Mouse (Mus musculus): ENCODE measurements at regions not wholly inside any gene's neighbourhood (a gene's known extent, or its start where the extent isn't known, plus 50 kb on each side); places are given as distances from the start of the nearest gene placed in this dataset.

DNA sequence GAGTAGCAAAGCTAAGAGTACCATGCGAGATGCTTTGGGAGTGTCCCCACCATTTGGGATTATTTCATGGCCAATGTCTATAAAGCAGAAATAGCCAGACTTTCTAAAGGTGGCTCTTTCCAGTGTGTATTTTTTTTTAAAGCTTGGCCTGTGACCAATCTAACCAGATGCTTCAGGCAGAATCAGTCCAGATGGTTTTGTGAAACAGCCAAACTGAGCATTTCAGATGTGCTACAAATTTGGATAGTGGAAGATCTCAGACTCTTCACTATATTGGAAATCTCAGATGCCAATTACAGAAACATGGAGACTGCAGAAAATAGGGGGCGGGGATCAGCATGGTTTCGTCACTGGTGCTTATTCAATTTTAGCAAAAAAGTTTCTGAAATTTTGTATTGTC, 213.6 kb upstream of the Nmur2 start:
- TF ChIP-seq CTCF (IDR thresholded peaks at IDR 0.05; ENCODE audit: control insufficient read depth, insufficient read depth, insufficient replicate concordance, low read depth, low read length) (no peak), POLR2A (IDR thresholded peaks at IDR 0.05; ENCODE audit: control insufficient read depth, low read depth, low read length) (no peak)
- H3K36me3 ChIP-seq (ENCODE audit: control insufficient read depth, insufficient read depth, low read length): no peaks in the 10 kb centered on the region
- H3K27ac ChIP-seq (ENCODE audit: control insufficient read depth, insufficient read depth, low read depth, low read length): no peak overlapping the region
- no peaks in the 10 kb centered on the region for H3K27me3 ChIP-seq (ENCODE audit: control insufficient read depth, insufficient read depth, low read length)
- no peaks in the 10 kb centered on the region for H3K4me1 ChIP-seq (ENCODE audit: control insufficient read depth, insufficient read depth, low read length)
- H3K4me3 ChIP-seq (ENCODE audit: control insufficient read depth, low read depth, low read length): no peak overlapping the region

DNA sequence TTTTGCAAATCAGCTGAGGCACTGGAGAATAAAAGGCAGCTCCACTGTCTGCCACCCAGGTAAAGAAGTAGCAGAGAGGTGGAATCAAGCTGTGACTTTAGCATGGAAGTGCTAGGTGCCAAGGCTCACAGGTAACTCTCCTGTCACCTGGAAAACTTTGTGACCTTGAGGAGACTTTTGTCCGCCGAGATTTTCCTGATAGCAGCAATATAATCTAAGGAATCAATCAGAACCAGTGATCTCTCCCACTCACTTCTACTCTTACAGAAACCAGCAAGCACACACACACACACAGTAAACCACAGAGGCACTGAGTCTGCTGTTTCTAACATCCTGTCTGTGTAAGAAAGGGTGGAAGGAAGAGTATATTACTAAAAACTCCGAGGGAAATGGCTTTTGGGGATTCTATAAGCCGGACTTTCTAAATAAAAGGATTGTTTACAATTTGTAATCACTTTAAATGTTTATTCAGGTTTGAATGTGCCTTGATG, 206.6 kb upstream of the Nmur2 start:
- no peak for TF ChIP-seq POLR2A (IDR thresholded peaks at IDR 0.05; ENCODE audit: control insufficient read depth, low read depth, low read length)
- TF ChIP-seq CTCF (IDR thresholded peaks at IDR 0.05; ENCODE audit: control insufficient read depth, insufficient read depth, insufficient replicate concordance, low read depth, low read length): no peak
- Histone ChIP-seq H3K27ac (ENCODE audit: control insufficient read depth, insufficient read depth, low read depth, low read length) (no peak overlapping the region), H3K27me3 (ENCODE audit: control insufficient read depth, insufficient read depth, low read length) (no peaks in the 10 kb centered on the region), H3K4me1 (ENCODE audit: control insufficient read depth, insufficient read depth, low read length) (peaks cover 3% of the 10 kb centered on the region), H3K4me3 (ENCODE audit: control insufficient read depth, low read depth, low read length) (no peak overlapping the region), H3K36me3 (ENCODE audit: control insufficient read depth, insufficient read depth, low read length) (no peaks in the 10 kb centered on the region)

DNA sequence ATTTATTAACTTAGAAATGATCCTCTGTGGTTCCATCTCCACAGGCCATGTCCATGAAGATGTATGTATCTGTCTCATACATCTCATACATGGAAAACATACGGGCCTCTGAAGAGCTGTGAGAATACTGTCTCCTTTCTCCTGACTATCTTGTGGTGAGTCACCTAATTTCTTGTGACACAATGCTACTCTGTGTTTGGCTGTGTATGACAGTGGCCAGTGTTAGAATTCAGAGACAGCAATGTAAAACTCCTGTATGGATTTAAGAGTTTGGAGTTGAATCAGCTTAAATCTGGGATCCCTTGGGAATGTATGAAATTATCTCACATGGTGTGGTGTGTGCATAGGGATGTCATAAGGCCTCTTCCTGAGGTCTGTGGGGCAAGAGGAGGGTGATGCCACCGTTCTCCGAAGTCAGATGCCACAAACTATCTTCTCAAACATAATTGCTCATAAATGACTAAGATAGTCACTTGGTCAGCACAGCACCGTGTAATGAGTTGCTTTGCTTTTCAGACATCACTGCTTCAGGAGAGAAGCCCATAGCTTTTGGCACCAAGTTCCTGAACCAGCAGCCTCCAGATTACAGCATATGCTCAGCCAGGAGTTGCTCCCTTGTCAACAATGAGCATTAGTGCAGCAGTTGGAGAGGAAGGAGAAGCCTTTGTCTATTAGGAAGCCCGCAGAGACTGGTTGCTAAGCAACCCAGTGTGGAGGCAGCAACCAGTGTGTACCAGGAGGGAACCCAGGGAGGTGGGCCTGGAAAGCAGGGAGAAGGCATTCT, 205.9 kb upstream of the Nmur2 start:
- no peak for TF ChIP-seq CTCF (IDR thresholded peaks at IDR 0.05; ENCODE audit: control insufficient read depth, insufficient read depth, insufficient replicate concordance, low read depth, low read length)
- no peak for TF ChIP-seq POLR2A (IDR thresholded peaks at IDR 0.05; ENCODE audit: control insufficient read depth, low read depth, low read length)
- Histone ChIP-seq H3K4me1 (ENCODE audit: control insufficient read depth, insufficient read depth, low read length) (peaks cover 3% of the 10 kb centered on the region), H3K4me3 (ENCODE audit: control insufficient read depth, low read depth, low read length) (no peak overlapping the region), H3K27me3 (ENCODE audit: control insufficient read depth, insufficient read depth, low read length) (no peaks in the 10 kb centered on the region), H3K27ac (ENCODE audit: control insufficient read depth, insufficient read depth, low read depth, low read length) (no peak overlapping the region), H3K36me3 (ENCODE audit: control insufficient read depth, insufficient read depth, low read length) (no peaks in the 10 kb centered on the region)

DNA sequence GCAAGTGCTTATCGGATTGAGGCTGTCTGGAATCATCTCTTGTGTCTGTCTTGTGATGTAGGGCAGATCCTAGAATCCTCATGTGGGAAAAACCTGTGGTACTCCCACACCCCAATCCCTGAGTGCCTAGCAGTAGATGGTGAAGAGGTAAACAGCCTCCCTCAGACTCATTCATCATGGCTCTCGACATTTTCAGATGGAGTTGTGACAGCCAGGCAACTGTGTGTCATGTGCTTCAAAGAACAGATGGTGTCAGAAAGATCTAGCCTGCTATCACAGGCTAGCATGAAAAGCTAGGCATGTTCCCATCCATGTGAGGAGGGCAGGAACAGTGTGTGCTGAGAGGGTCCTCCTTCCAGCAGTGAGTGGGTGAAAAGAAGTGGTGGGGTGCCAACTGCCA, 204.1 kb upstream of the Nmur2 start:
- Histone ChIP-seq H3K27me3 (ENCODE audit: control insufficient read depth, insufficient read depth, low read length) (no peaks in the 10 kb centered on the region), H3K36me3 (ENCODE audit: control insufficient read depth, insufficient read depth, low read length) (no peaks in the 10 kb centered on the region), H3K4me1 (ENCODE audit: control insufficient read depth, insufficient read depth, low read length) (peaks cover 3% of the 10 kb centered on the region), H3K27ac (ENCODE audit: control insufficient read depth, insufficient read depth, low read depth, low read length) (no peak overlapping the region), H3K4me3 (ENCODE audit: control insufficient read depth, low read depth, low read length) (no peak overlapping the region)
- TF ChIP-seq POLR2A (IDR thresholded peaks at IDR 0.05; ENCODE audit: control insufficient read depth, low read depth, low read length) (no peak), CTCF (IDR thresholded peaks at IDR 0.05; ENCODE audit: control insufficient read depth, insufficient read depth, insufficient replicate concordance, low read depth, low read length) (no peak)

DNA sequence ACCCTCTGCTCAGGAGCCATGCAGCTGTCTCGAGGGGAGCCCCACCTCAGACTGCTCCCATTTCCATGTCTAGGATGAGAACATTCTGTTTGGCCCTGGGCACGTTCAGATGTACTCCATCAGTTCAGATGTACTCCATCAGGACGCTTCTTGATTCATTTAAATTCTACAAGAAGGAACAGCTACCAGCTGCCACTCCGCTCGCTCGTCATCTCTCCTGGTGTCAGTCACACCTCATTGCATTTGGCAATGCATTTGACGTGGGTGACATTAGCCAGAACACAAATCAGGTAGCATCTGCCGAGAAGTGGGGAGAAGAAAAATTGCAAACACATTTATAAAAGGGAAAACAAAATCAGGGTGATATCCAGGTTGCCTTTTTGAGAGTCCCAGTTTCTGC, 202.6 kb upstream of the Nmur2 start:
- no peaks in the 10 kb centered on the region for H3K27me3 ChIP-seq (ENCODE audit: control insufficient read depth, insufficient read depth, low read length)
- TF ChIP-seq POLR2A (IDR thresholded peaks at IDR 0.05; ENCODE audit: control insufficient read depth, low read depth, low read length): no peak
- no peak for TF ChIP-seq CTCF (IDR thresholded peaks at IDR 0.05; ENCODE audit: control insufficient read depth, insufficient read depth, insufficient replicate concordance, low read depth, low read length)
- H3K4me3 ChIP-seq (ENCODE audit: control insufficient read depth, low read depth, low read length): no peak overlapping the region
- H3K27ac ChIP-seq (ENCODE audit: control insufficient read depth, insufficient read depth, low read depth, low read length): no peak overlapping the region
- peaks cover 3% of the 10 kb centered on the region for H3K4me1 ChIP-seq (ENCODE audit: control insufficient read depth, insufficient read depth, low read length)
- no peaks in the 10 kb centered on the region for H3K36me3 ChIP-seq (ENCODE audit: control insufficient read depth, insufficient read depth, low read length)

DNA sequence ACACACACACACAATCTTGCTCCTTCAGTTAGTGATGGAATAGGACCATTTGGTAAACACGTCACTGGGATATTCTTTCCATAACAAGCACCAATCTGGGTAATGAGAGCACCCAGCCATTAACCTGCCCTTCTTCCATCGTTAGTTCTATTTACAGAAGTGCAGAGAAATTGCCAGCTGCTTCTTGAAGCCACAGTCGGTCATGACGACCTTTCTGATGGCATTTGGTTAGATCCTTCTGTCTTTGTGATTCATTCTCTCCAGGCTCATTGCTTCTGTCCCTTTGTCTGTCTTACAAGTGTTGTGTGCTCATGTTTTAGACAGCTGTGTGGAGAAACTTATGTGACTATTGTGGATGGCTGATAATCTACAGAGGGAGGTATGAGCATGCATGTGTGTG, 197.9 kb upstream of the Nmur2 start:
- Histone ChIP-seq H3K4me1 (ENCODE audit: control insufficient read depth, insufficient read depth, low read length) (no peaks in the 10 kb centered on the region), H3K4me3 (ENCODE audit: control insufficient read depth, low read depth, low read length) (no peak overlapping the region)
- TF ChIP-seq CTCF (IDR thresholded peaks at IDR 0.05; ENCODE audit: control insufficient read depth, insufficient read depth, insufficient replicate concordance, low read depth, low read length): no peak
- TF ChIP-seq POLR2A (IDR thresholded peaks at IDR 0.05; ENCODE audit: control insufficient read depth, low read depth, low read length): no peak

DNA sequence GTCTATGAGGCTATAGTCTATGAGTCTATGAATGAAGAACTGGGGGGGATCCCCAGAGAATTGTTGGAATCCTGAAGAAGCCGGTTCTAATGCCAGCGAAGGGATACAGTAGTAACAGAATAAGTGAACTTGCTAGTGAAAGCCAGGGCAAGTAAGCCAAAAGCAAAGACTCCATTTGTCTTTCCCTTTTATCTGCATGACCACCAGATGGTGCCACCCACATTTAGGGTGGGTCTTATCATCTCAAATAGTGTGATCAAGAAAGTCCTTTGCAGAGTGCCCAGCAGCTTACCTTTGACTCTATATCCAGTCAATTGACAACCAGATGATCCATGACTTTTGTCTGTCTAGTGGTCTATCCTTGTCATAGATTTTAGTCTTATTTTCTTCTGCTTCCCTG, 184.2 kb upstream of the Nmur2 start:
- no peaks in the 10 kb centered on the region for H3K27me3 ChIP-seq (ENCODE audit: control insufficient read depth, insufficient read depth, low read length)
- H3K4me3 ChIP-seq (ENCODE audit: control insufficient read depth, low read depth, low read length): no peak overlapping the region
- TF ChIP-seq CTCF (IDR thresholded peaks at IDR 0.05; ENCODE audit: control insufficient read depth, insufficient read depth, insufficient replicate concordance, low read depth, low read length) (no peak), POLR2A (IDR thresholded peaks at IDR 0.05; ENCODE audit: control insufficient read depth, low read depth, low read length) (no peak)
- no peaks in the 10 kb centered on the region for H3K36me3 ChIP-seq (ENCODE audit: control insufficient read depth, insufficient read depth, low read length)
- no peaks in the 10 kb centered on the region for H3K4me1 ChIP-seq (ENCODE audit: control insufficient read depth, insufficient read depth, low read length)
- H3K27ac ChIP-seq (ENCODE audit: control insufficient read depth, insufficient read depth, low read depth, low read length): no peak overlapping the region

More for the DNA sequence above, 197.9 kb upstream of the Nmur2 start:
- no peak overlapping the region for H3K27ac ChIP-seq (ENCODE audit: control insufficient read depth, insufficient read depth, low read depth, low read length)
- H3K27me3 ChIP-seq (ENCODE audit: control insufficient read depth, insufficient read depth, low read length): no peaks in the 10 kb centered on the region
- H3K36me3 ChIP-seq (ENCODE audit: control insufficient read depth, insufficient read depth, low read length): no peaks in the 10 kb centered on the region

Data from testis, adult 2 months (tissue).